Mouse (Mus musculus): Measurements from ENCODE around the gene Slc38a7. TPM values are rescaled to one million over a fixed set of nuclear protein-coding genes. Genes with fewer than 3 reads are reported as not detected.

Gene Slc38a7
- polyA plus RNA-seq, 1 experiment = 46.9 TPM

GRCm38 (mm10) chr8:95806461-95807191 is 46.7 kb downstream of the Slc38a7 start:
- TF ChIP-seq POLR2AphosphoS2 (IDR thresholded peaks at IDR 0.05; ENCODE audit: insufficient read length, low read depth) = no peak
- TF ChIP-seq E2F4 (IDR thresholded peaks at IDR 0.05; ENCODE audit: insufficient read depth) = no peak
- TF ChIP-seq REST (IDR thresholded peaks at IDR 0.05; ENCODE audit: insufficient read depth, insufficient read length) = no peak
- no peak for TF ChIP-seq POLR2A (IDR thresholded peaks at IDR 0.05; ENCODE audit: insufficient read length, low read depth)
- TF ChIP-seq TCF12 (IDR thresholded peaks at IDR 0.05; ENCODE audit: insufficient read depth, poor library complexity, severe bottlenecking) = no peak
- TF ChIP-seq MAX (IDR thresholded peaks at IDR 0.05; ENCODE audit: low read depth) = no peak
- no peak for TF ChIP-seq MYOG (IDR thresholded peaks at IDR 0.05; ENCODE audit: control insufficient read depth in 1 of 3, insufficient read depth in 1 of 3, insufficient read length in 2 of 3, low read depth in 2 of 3)
- no peak for TF ChIP-seq MYOD1 (IDR thresholded peaks at IDR 0.05; ENCODE audit: control insufficient read depth in 1 of 3, insufficient read length in 2 of 3, low read depth in 2 of 3)
- no peak for TF ChIP-seq TCF3 (IDR thresholded peaks at IDR 0.05; ENCODE audit: insufficient read length, low read depth)
- no peak for TF ChIP-seq USF1 (IDR thresholded peaks at IDR 0.05; ENCODE audit: low read depth)
- TF ChIP-seq SRF (IDR thresholded peaks at IDR 0.05; ENCODE audit: control insufficient read depth, insufficient read length, low read depth) = no peak
- no peak for TF ChIP-seq CEBPB (IDR thresholded peaks at IDR 0.05; ENCODE audit: insufficient read depth, poor library complexity, severe bottlenecking)
- Histone ChIP-seq H3K27me3 (ENCODE audit: control insufficient read depth, insufficient read depth, insufficient read length) (no peaks in the 10 kb centered on the region), H3K4me3 (peak overlapping the region; percentile 56), H3K4me2 (ENCODE audit: low read depth) (peak overlapping the region; percentile 98), H3K79me2 (ENCODE audit: control insufficient read depth, insufficient read depth) (peaks cover 56% of the 10 kb centered on the region), H3K36me3 (ENCODE audit: control insufficient read depth, insufficient read depth) (peaks cover 5% of the 10 kb centered on the region), H3ac (ENCODE audit: control insufficient read depth, insufficient read length) (peak overlapping the region; percentile 91)

GRCm38 (mm10) chr8:95805482-95805881 is 47.9 kb downstream of the Slc38a7 start:
- Histone ChIP-seq H3K4me2 (ENCODE audit: low read depth) (peak overlapping the region; percentile 98), H3K27me3 (ENCODE audit: control insufficient read depth, insufficient read depth, insufficient read length) (no peaks in the 10 kb centered on the region), H3K4me3 (peak overlapping the region; percentile 56), H3K36me3 (ENCODE audit: control insufficient read depth, insufficient read depth) (peaks cover 5% of the 10 kb centered on the region), H3ac (ENCODE audit: control insufficient read depth, insufficient read length) (no peak overlapping the region), H3K79me2 (ENCODE audit: control insufficient read depth, insufficient read depth) (peaks cover 68% of the 10 kb centered on the region)
- TF ChIP-seq TCF12 (IDR thresholded peaks at IDR 0.05; ENCODE audit: insufficient read depth, poor library complexity, severe bottlenecking) (no peak), MYOG (IDR thresholded peaks at IDR 0.05; ENCODE audit: control insufficient read depth in 1 of 3, insufficient read depth in 1 of 3, insufficient read length in 2 of 3, low read depth in 2 of 3) (no peak), USF1 (IDR thresholded peaks at IDR 0.05; ENCODE audit: low read depth) (no peak), E2F4 (IDR thresholded peaks at IDR 0.05; ENCODE audit: insufficient read depth) (no peak), SRF (IDR thresholded peaks at IDR 0.05; ENCODE audit: control insufficient read depth, insufficient read length, low read depth) (no peak), MYOD1 (IDR thresholded peaks at IDR 0.05; ENCODE audit: control insufficient read depth in 1 of 3, insufficient read length in 2 of 3, low read depth in 2 of 3) (no peak), MAX (IDR thresholded peaks at IDR 0.05; ENCODE audit: low read depth) (no peak), TCF3 (IDR thresholded peaks at IDR 0.05; ENCODE audit: insufficient read length, low read depth) (no peak), REST (IDR thresholded peaks at IDR 0.05; ENCODE audit: insufficient read depth, insufficient read length) (no peak), POLR2AphosphoS2 (IDR thresholded peaks at IDR 0.05; ENCODE audit: insufficient read length, low read depth) (no peak), POLR2A (IDR thresholded peaks at IDR 0.05; ENCODE audit: insufficient read length, low read depth) (no peak), CEBPB (IDR thresholded peaks at IDR 0.05; ENCODE audit: insufficient read depth, poor library complexity, severe bottlenecking) (no peak)

GRCm38 (mm10) chr8:95802231-95802630 is 51.1 kb downstream of the Slc38a7 start:
- H3ac ChIP-seq (ENCODE audit: control insufficient read depth, insufficient read length) = no peak overlapping the region
- H3K79me2 ChIP-seq (ENCODE audit: control insufficient read depth, insufficient read depth) = peaks cover 100% of the 10 kb centered on the region
- TF ChIP-seq TCF12 (IDR thresholded peaks at IDR 0.05; ENCODE audit: insufficient read depth, poor library complexity, severe bottlenecking) = no peak
- no peak for TF ChIP-seq TCF3 (IDR thresholded peaks at IDR 0.05; ENCODE audit: insufficient read length, low read depth)
- TF ChIP-seq E2F4 (IDR thresholded peaks at IDR 0.05; ENCODE audit: insufficient read depth) = no peak
- TF ChIP-seq USF1 (IDR thresholded peaks at IDR 0.05; ENCODE audit: low read depth) = no peak
- TF ChIP-seq MAX (IDR thresholded peaks at IDR 0.05; ENCODE audit: low read depth) = no peak
- TF ChIP-seq POLR2AphosphoS2 (IDR thresholded peaks at IDR 0.05; ENCODE audit: insufficient read length, low read depth) = no peak
- no peak for TF ChIP-seq POLR2A (IDR thresholded peaks at IDR 0.05; ENCODE audit: insufficient read length, low read depth)
- no peak for TF ChIP-seq MYOD1 (IDR thresholded peaks at IDR 0.05; ENCODE audit: control insufficient read depth in 1 of 3, insufficient read length in 2 of 3, low read depth in 2 of 3)
- H3K4me3 ChIP-seq = no peak overlapping the region
- H3K36me3 ChIP-seq (ENCODE audit: control insufficient read depth, insufficient read depth) = peaks cover 5% of the 10 kb centered on the region
- no peaks in the 10 kb centered on the region for H3K27me3 ChIP-seq (ENCODE audit: control insufficient read depth, insufficient read depth, insufficient read length)
- H3K4me2 ChIP-seq (ENCODE audit: low read depth) = no peak overlapping the region

- H3K27me3 ChIP-seq (ENCODE audit: control insufficient read depth, insufficient read depth, insufficient read length) = no peaks in the 10 kb centered on the region
- TF ChIP-seq E2F4 (IDR thresholded peaks at IDR 0.05; ENCODE audit: insufficient read depth) (no peak), POLR2A (IDR thresholded peaks at IDR 0.05; ENCODE audit: insufficient read length, low read depth) (no peak), CEBPB (IDR thresholded peaks at IDR 0.05; ENCODE audit: insufficient read depth, poor library complexity, severe bottlenecking) (no peak), USF1 (IDR thresholded peaks at IDR 0.05; ENCODE audit: low read depth) (no peak)
- peaks cover 100% of the 10 kb centered on the region for H3K79me2 ChIP-seq (ENCODE audit: control insufficient read depth, insufficient read depth)
- H3K4me3 ChIP-seq = no peak overlapping the region
- no peak overlapping the region for H3K4me2 ChIP-seq (ENCODE audit: low read depth)
- H3ac ChIP-seq (ENCODE audit: control insufficient read depth, insufficient read length) = no peak overlapping the region
- H3K36me3 ChIP-seq (ENCODE audit: control insufficient read depth, insufficient read depth) = peaks cover 8% of the 10 kb centered on the region
Observed at GRCm38 (mm10) chr8:95801476-95802064, 51.8 kb downstream of the Slc38a7 start.

Measured in myocyte (in vitro differentiated cells).